Mouse (Mus musculus) adrenal gland, adult 2 months (tissue): ENCODE measurements around the gene Fnbp1. TPM values are rescaled to one million over a fixed set of nuclear protein-coding genes. Genes with fewer than 3 reads are reported as not detected.

Experiments
- DNase-seq: peaks from one replicate; pipeline ENCODE4 v3.0.0; 2021
- polyA plus RNA-seq: library from polyadenylated mRNA; depleted of rRNA; stranded (reverse); fragments of >200 nt; gene quantifications from 2 replicates; pipeline ENCODE4 v1.2.3, GENCODE M21; 2012
- total RNA-seq, 2 experiments: library from RNA; stranded (reverse); gene quantifications; 2 replicates each; pipeline ENCODE4 v1.2.3; 2021

The Fnbp1 gene
- total and polyA plus RNA-seq, 3 experiments, result 34.3 to 73.4 (median 59.7) TPM

- DNase-seq, result no peak
Observed at GRCm38 (mm10) chr2:31096119-31096518, 45.7 kb downstream of the Fnbp1 start.

DNA sequence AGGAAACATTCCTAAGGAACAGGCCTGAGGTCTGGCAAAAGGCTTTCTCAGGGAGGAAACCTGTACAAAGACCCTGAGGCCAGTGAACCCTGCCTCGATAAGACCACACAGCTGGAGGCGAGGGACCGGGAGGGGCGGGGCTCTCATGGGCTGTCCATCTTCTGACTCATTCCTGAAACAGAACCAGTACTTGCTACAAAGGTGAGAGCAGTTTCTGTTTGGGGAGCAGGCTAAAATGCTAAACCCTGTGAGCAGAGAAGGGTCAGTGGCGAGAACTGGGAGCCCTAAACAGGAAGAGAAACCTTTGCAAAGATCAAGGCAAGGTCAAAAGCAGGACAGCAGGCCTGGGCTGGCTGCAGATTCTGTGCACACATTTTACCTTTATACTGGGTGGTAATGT, 47.2 kb downstream of the Fnbp1 start:
- DNase-seq, result peak; percentile 57

GRCm38 (mm10) chr2:31092939-31093338, 48.9 kb downstream of the Fnbp1 start:
- DNase-seq, result no peak

- DNase-seq, result no peak
Observed at GRCm38 (mm10) chr2:31091182-31091581, 50.6 kb downstream of the Fnbp1 start.

DNA sequence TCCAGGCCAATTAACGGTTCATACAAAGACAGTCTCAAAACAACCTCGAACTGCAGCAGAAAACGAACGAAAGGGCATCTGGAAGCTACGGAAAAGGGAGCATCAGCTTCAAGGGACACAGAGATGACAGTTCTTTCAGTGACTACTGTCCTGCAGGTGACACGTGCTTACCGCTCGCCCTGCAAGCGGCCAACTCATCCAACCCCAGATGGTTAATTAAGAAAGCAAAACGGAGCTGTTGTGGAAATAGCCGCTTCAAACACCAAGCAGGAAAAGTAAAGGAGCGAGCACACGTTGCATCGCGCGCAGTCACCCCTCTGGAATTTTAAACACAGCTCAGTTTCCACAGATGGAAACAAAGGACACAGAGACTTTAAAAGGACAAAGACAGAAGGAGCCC, 52.2 kb downstream of the Fnbp1 start:
- no peak for DNase-seq

DNA sequence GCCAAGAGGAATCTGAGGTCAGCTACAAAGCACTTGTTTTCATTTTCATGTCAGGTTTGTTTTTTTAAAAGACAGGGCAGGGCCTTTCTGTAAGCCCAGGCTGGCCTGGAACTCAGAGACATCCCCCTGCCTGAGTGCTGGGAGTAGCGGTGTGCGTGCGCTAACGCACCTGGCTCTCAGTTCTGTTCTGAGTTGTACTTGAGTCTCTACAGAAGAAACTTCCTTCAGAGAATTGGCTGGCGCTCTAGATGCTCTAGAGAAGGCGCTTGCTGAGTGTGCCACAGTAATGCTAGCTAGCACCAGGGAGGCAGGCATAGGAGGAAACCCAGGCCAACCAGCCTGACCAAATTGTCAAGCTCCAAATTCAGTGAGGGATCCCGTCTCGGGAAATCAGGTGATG, 52.9 kb downstream of the Fnbp1 start:
- no peak for DNase-seq

DNA sequence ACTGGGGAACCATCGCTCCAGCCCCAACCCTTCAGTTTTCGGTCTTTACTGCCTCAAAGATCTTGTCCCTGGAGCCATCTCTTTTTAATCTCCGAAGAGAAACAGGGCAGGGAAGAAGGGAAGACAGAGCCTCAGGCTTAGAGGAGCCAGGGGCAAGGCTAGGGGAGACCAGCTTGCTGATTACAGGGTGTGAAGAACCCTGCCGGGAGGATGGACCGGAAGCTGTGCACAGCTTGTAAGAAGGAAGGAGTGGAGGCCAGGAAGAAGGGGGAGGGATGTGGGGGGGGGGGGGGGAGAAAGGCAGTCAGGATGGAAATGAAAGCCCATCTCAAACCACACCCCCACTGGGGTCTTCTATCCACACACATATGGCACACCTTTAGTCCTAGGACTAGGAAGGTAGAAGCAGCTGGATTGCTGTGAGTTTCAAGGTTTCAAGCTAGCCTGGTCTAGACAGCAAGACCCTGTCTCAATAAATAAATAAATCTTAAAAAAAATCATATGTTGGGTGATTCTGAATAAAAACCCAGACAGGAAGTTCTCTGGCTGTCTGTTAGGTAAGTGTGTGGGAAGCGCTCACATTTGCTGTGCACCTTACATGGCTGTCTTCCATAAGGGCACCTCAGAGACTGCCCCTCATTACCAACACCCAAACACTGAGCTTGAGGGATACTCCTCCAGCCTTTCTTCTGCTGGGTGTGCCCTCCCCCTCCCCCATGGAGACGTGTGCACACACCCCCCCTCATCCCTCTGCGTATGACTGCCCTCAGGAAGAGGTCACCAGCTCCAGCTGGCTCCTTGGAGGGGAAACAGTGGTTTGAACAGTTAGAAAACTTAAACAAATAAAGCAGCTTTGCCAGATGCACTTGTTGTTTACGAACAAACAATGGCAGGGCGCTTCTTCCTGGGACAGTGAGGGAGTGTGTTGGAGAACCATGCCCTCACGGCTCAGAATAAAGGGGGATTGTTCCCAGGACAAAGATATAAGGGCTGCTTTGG, 53.8 kb downstream of the Fnbp1 start:
- DNase-seq, result peak; percentile 36

DNA sequence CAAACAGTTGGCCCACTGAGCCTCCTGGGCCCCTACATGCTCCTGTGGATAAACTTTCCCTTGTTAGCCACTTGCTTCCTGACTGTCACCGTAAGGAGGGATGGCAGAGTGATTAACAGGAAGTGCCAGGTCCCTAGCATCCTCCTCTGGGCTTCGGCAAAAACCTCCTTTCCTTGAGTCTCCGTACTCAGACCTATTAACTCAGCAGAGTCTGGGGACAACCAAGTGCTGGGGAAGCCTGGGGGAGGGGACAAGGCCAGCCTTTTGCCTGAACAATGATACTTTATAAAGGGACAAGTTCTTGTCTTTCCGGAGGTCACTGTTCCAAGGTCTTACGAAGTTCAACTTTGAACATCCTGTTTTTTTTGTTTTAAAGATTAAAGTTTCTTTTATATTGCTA, 54.7 kb downstream of the Fnbp1 start:
- peak; percentile 45 for DNase-seq

DNA sequence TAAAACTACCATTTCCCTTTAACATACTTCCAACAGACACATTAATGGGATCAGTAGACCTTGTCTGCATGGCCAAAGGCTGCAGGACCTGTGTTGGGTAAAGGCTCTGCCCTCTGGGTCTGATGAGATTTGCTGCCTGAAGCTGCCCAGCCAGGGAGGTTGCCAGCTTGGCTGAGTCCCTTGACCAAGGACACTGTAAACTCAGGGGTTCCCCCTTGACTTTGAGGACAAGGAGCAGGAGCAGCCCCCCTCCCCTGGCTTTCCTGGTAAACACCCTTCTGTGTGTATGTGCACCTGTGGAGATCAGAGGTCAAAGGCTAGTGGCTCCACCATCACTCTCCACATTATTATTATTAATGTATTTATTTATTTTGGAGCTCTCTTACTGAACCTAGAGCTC, 55.3 kb downstream of the Fnbp1 start:
- no peak for DNase-seq

- DNase-seq, result no peak
Observed at GRCm38 (mm10) chr2:31084169-31084850, 57.5 kb downstream of the Fnbp1 start.

DNA sequence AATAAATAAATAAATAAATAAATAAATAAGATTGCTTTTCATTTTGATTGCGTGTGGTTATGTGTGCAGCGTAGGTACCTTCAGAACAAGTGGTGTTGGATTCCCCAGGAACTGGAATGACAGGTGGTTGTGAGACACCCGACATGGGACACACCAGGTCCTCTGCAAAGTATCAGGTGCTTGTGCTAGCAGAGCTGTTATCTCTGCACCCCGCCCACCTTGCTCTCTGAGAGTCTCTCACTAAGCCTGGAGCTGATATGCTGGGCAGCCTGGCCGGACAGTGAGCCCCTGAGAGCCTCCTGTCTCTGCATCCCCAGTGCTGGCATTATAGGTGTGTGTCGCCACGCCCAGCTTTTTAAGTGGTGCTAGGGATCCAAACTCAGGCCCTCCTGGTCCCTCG, 58.4 kb downstream of the Fnbp1 start:
- DNase-seq, result no peak

GRCm38 (mm10) chr2:31082639-31083038, 59.2 kb downstream of the Fnbp1 start:
- peak; percentile 25 for DNase-seq

GRCm38 (mm10) chr2:31081349-31081748, 60.5 kb downstream of the Fnbp1 start:
- no peak for DNase-seq

- no peak for DNase-seq
Observed at GRCm38 (mm10) chr2:31079117-31079516, 62.7 kb downstream of the Fnbp1 start.

- DNase-seq, result no peak
Observed at GRCm38 (mm10) chr2:31077574-31077973, 64.2 kb downstream of the Fnbp1 start.

- no peak for DNase-seq
Observed at GRCm38 (mm10) chr2:31076351-31077140, 65.3 kb downstream of the Fnbp1 start.

DNA sequence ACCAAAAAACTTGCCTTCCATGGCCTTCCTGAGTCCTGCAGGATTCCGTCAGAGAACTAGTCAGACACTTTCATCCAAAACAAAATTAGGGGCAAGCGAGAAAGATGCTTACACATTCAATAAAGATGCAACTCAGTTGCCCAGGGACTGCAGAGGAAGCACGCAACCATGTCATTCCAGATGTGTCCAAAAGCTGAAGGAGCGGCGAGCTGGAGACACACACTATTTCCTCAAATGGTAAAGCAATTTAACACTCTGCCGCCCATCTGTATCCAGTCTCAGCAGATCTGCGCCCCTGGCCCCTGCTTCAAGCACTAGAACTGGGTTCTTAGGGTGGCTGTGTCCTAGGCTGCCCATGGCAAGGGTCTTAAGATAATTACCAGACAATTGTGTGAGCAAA, 66.0 kb downstream of the Fnbp1 start:
- no peak for DNase-seq

DNA sequence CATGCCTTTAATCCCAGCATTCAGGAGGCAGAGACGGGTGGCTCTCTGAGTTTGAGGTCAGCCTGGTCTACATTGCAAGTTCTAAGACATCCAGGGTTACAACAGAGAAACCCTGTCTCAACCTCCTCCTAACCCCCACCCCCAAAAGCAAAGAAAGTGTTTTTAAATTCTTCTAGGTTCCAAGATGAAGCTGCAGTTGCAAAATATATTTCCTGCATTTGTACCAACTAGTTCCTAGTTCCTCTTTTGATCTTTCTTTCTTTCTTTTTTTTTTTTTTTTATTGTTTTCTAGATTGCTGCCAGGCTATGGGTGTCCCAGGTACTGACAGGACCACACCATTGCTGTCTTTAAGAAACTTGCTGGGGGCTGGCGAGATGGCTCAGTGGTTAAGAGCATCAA, 66.6 kb downstream of the Fnbp1 start:
- no peak for DNase-seq

- no peak for DNase-seq
Observed at GRCm38 (mm10) chr2:31069506-31069905, 72.3 kb downstream of the Fnbp1 start.

GRCm38 (mm10) chr2:31069114-31069445, 72.7 kb downstream of the Fnbp1 start:
- DNase-seq, result no peak

DNA sequence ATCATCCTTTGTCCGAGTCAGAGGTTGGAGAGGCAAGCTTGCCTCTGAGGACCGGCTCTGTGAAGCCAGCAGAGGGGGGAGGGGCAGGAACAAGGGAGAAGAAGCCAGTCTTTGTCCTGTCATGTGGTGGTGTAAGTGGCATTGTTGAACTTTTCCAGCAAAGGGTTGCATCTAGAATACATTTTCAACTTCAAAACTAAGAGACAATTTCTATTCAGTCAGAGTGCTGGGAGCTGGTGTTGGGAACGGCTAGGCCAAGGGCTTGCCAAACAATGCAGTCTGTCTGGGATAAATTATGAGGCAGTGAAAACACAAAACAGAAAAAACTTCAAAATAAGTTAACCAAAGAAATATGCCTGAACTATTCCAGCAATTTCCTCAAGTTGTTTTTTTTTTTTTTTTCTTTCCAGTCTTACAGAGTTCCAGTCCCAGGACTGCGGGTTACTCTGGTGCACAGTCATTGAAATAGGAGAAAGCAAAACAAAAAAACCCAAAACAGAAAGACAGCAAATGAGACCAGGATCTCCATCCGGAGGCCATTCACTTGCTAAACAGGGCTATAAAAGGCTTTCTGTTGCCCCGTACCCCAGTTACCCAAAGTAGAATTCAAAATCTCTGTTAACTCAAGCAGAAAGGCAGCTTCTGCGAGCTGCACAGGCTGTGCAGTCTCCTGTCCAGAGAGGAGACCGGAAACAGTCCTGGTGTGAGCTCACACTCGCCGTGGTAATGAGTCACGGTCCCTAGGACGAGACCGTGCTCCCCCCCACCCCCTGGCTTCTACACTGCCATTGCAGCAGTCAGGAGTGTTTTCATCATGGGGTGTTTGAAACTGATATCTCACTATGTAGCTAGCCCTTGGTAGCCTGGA, 73.3 kb downstream of the Fnbp1 start:
- DNase-seq, result peak; percentile 63
